Comparison of ENCODE assay signal across 29 mouse cellular contexts in the genomic region with DNA sequence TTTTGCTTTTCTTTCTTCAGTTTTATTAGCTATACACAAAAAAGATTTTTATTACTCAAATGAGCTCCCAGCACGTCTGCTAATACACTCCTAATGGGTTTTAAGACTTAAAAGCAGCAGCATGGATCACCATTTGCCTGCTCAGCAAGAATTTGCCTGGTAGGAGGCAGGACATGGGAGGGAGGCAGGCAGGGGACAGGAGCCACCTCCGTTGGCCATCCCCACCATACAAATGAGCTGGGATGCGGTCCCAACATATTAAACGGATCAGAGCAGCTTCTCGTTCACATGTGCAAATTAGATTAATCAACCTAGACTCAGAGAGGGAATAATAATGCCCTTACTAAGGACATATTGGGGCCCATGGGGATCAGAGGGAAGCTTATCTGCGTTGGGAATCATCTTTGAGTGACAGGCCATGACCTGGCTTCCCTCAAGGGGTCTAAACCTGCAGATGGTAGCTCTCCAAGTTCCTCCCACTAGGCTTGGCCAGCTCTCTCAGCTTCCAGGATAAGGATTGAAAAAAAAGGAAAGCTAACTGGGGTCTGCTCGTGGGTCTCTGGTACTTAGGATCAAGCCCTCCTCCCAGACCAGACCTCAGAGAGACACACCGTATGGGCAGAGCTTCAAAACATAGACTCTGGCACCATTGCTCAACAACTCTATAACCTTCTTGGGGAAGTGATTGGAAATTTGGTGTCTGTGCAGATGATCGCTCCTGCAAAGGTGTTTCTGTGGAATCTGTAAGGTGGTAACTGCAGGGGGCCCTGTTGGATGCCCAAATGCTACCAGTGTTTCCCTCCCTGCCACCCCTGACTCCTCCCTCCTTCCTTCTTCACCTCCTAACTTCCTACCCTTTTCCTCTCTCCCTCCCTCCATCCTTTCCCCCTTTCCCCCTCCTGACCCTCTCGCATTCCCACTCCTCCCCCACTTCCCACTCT.
DNase-seq lines count a peak whose midpoint lies in the region; ATAC-seq lines count a peak whose summit lies in the region.
"Had no signal": no experiment of that assay in that cellular context is flagged by ENCODE, and none has a peak within 500 bp of the region (broad histone marks: within the 10 kb centered on the region; RNA-seq: fewer than 3 reads in every experiment).

No protein-coding gene starts in this region.

- H3K9ac ChIP-seq in hindbrain, embryonic 13.5 days: no peak overlapping the region
- no peak overlapping the region for H3K9ac ChIP-seq in neural tube, embryonic 13.5 days
- H3K9ac ChIP-seq: embryonic facial prominence, embryonic 15.5 days; forebrain, embryonic 12.5 days; liver, embryonic 14.5 days had no signal

- no peak for ATAC-seq in hindbrain, embryonic 13.5 days (ENCODE audit: low FRiP score)
- no peak for ATAC-seq in neural tube, embryonic 13.5 days (ENCODE audit: low read depth)
- ATAC-seq: activated CD4-positive, CD25-positive, alpha-beta regulatory T cell, adult 4 months; intestine, postnatal 0 days had no signal

- 51% methylated on average over 10 of the region's 10 CpGs for WGBS in hindbrain, embryonic 13.5 days
- WGBS in hindbrain, embryonic 10.5 days: 60% methylated on average over 10 of the region's 10 CpGs
- 57% methylated on average over 10 of the region's 10 CpGs for WGBS in neural tube, embryonic 13.5 days

- peak; percentile 37 for DNase-seq in cerebellum, adult 9-10 months
- no peak for DNase-seq in cerebellum, adult 8-10 months
- DNase-seq in hindbrain, embryonic 10.5 days (ENCODE audit: low spot score): no peak
- DNase-seq in neural tube, embryonic 10.5 days (ENCODE audit: extremely low spot score, low spot score): no peak
- no peak for DNase-seq in spleen, postnatal 36 days (ENCODE audit: low spot score in 2 of 2)
- no peak for DNase-seq in heart, postnatal 36 days
- DNase-seq: adrenal gland, adult 2 months; adrenal gland, postnatal 36 days; gastrocnemius, postnatal 14 days; heart, postnatal 14 days; kidney, postnatal 14 days; layer of hippocampus, adult 9-11 months; liver; lung, adult 2 months; lung, postnatal 10 days; right cerebral cortex, adult 18-20 months; spleen, adult 18-20 months; thymus, adult 18-20 months; thymus, postnatal 36 days had no signal

- peak overlapping the region; percentile 24; the same call in 1 of the 2 replicates for H3K27ac ChIP-seq in hindbrain, embryonic 13.5 days
- no peak overlapping the region for H3K27ac ChIP-seq in hindbrain, embryonic 10.5 days
- peak overlapping the region; percentile 47; the same call in 1 of the 2 replicates for H3K27ac ChIP-seq in neural tube, embryonic 13.5 days (replicated peaks)
- H3K27ac ChIP-seq: embryonic facial prominence, embryonic 10.5 days; embryonic facial prominence, embryonic 15.5 days; forebrain, embryonic 12.5 days; liver, embryonic 14.5 days; stomach, postnatal 0 days had no signal

- H3K4me1 ChIP-seq in hindbrain, embryonic 13.5 days (replicated peaks): peaks cover 13% of the 10 kb centered on the region
- peaks cover 17% of the 10 kb centered on the region for H3K4me1 ChIP-seq in hindbrain, embryonic 10.5 days (replicated peaks)
- H3K4me1 ChIP-seq in neural tube, embryonic 13.5 days (replicated peaks): peaks cover 10% of the 10 kb centered on the region
- H3K4me1 ChIP-seq: embryonic facial prominence, embryonic 10.5 days; embryonic facial prominence, embryonic 15.5 days had no signal

- H3K4me3 ChIP-seq in hindbrain, embryonic 13.5 days: no peak overlapping the region
- no peak overlapping the region for H3K4me3 ChIP-seq in hindbrain, embryonic 10.5 days
- no peak overlapping the region for H3K4me3 ChIP-seq in neural tube, embryonic 13.5 days
- H3K4me3 ChIP-seq: embryonic facial prominence, embryonic 10.5 days; embryonic facial prominence, embryonic 15.5 days; forebrain, embryonic 12.5 days had no signal

- no peak overlapping the region for H3K4me2 ChIP-seq in hindbrain, embryonic 13.5 days
- H3K4me2 ChIP-seq in neural tube, embryonic 13.5 days: no peak overlapping the region
- H3K4me2 ChIP-seq: embryonic facial prominence, embryonic 15.5 days; forebrain, embryonic 12.5 days had no signal

- intact Hi-C loops in heart, postnatal 36 days (cut with DNase I): no loop called here

- no peaks in the 10 kb centered on the region for H3K9me3 ChIP-seq in hindbrain, embryonic 13.5 days
- H3K9me3 ChIP-seq in hindbrain, embryonic 10.5 days: no peaks in the 10 kb centered on the region
- H3K9me3 ChIP-seq in neural tube, embryonic 13.5 days: no peaks in the 10 kb centered on the region
- H3K9me3 ChIP-seq: embryonic facial prominence, embryonic 10.5 days; embryonic facial prominence, embryonic 15.5 days; forebrain, embryonic 12.5 days had no signal

- no peaks in the 10 kb centered on the region for H3K27me3 ChIP-seq in hindbrain, embryonic 13.5 days
- H3K27me3 ChIP-seq in hindbrain, embryonic 10.5 days (ENCODE audit: insufficient read depth, poor library complexity, severe bottlenecking): no peaks in the 10 kb centered on the region
- H3K27me3 ChIP-seq in neural tube, embryonic 13.5 days: no peaks in the 10 kb centered on the region
- H3K27me3 ChIP-seq: CH12.LX; embryonic facial prominence, embryonic 15.5 days; forebrain, embryonic 12.5 days had no signal

- H3K36me3 ChIP-seq in hindbrain, embryonic 13.5 days: no peaks in the 10 kb centered on the region
- no peaks in the 10 kb centered on the region for H3K36me3 ChIP-seq in hindbrain, embryonic 10.5 days
- no peaks in the 10 kb centered on the region for H3K36me3 ChIP-seq in neural tube, embryonic 13.5 days
- H3K36me3 ChIP-seq: embryonic facial prominence, embryonic 10.5 days; embryonic facial prominence, embryonic 15.5 days; forebrain, embryonic 12.5 days had no signal
